Mouse (Mus musculus) small intestine, adult 2 months (tissue): ENCODE measurements around the gene Plin2. TPM values are rescaled to one million over a fixed set of nuclear protein-coding genes. Genes with fewer than 3 reads are reported as not detected.

ENCODE experiments used
- H3K27ac ChIP-seq: fragments of 200-500 bp; 2 replicates; pipeline ENCODE4 v1.5.1; 2012; ENCODE audit warnings: low read depth, low read length, control low read depth, inconsistent platforms; ENCODE audit not compliant: insufficient read depth
- H3K27me3 ChIP-seq: fragments of 200-500 bp; 2 replicates; pipeline ENCODE4 v1.6.1; 2012; ENCODE audit warnings: mild to moderate bottlenecking, moderate library complexity, low read length, inconsistent platforms; ENCODE audit not compliant: control insufficient read depth, insufficient read depth
- H3K36me3 ChIP-seq: fragments of 200-500 bp; 2 replicates; pipeline ENCODE4 v1.6.1; 2012; ENCODE audit warnings: mild to moderate bottlenecking, low read length, control low read depth, inconsistent platforms; ENCODE audit not compliant: control insufficient read depth, insufficient read depth
- H3K4me1 ChIP-seq: fragments of 200-500 bp; 2 replicates; pipeline ENCODE4 v1.6.1; 2012; ENCODE audit warnings: low read length, inconsistent platforms, mixed read lengths; ENCODE audit not compliant: control insufficient read depth, insufficient read depth, insufficient read length
- H3K4me3 ChIP-seq: fragments of 200-500 bp; 2 replicates; pipeline ENCODE4 v1.5.1; 2012; ENCODE audit warnings: low read depth, mild to moderate bottlenecking, control low read depth, inconsistent platforms, low read length, moderate library complexity
- CTCF ChIP-seq: fragments of 200-500 bp; IDR thresholded peaks from 2 replicates; pipeline ENCODE4 v1.5.1; 2012; ENCODE audit warnings: low read depth, mild to moderate bottlenecking, control low read depth, inconsistent platforms, low read length, moderate library complexity, mixed read lengths; ENCODE audit not compliant: insufficient replicate concordance, insufficient read length; ENCODE audit errors: extremely low read depth
- POLR2A ChIP-seq: fragments of 200-500 bp; IDR thresholded peaks from 2 replicates; pipeline ENCODE4 v1.6.1; 2012; ENCODE audit warnings: low read depth, mild to moderate bottlenecking, control low read depth, inconsistent platforms, low read length, moderate library complexity
- WGBS: fragments of 180-500 bp; shearing (Covaris S2); methylation state at CpG from one replicate; pipeline ENCODE4 v1.1.7; 2018; 5-methylcytosine and 5-hydroxymethylcytosine counted together
- polyA plus RNA-seq: library from polyadenylated mRNA; depleted of rRNA; stranded (reverse); fragments of >200 nt; gene quantifications from 2 replicates; pipeline ENCODE4 v1.2.3, GENCODE M21; 2012

Plin2 gene
- polyA plus RNA-seq, 1 experiment, result 119 TPM

- Histone ChIP-seq H3K27me3 (no peaks in the 10 kb centered on the region), H3K4me1 (peaks cover 24% of the 10 kb centered on the region), H3K27ac (peak overlapping the region; percentile 26; the same call in 1 of the 2 replicates), H3K4me3 (no peak overlapping the region), H3K36me3 (no peaks in the 10 kb centered on the region)
- no peak for TF ChIP-seq CTCF
- no peak for TF ChIP-seq POLR2A
- WGBS, result 5% methylated on average over 7 of the region's 7 CpGs
Observed at GRCm38 (mm10) chr4:86690194-86690593, 20.3 kb upstream of the Plin2 start.

- TF ChIP-seq POLR2A, result no peak
- peaks cover 26% of the 10 kb centered on the region for H3K4me1 ChIP-seq
- no peaks in the 10 kb centered on the region for H3K36me3 ChIP-seq
- 17% methylated on average over 10 of the region's 10 CpGs for WGBS
- no peak overlapping the region for H3K4me3 ChIP-seq
- peak overlapping the region; percentile 77 for H3K27ac ChIP-seq
- no peaks in the 10 kb centered on the region for H3K27me3 ChIP-seq
Observed at GRCm38 (mm10) chr4:86689056-86689735, 19.3 kb upstream of the Plin2 start.

- no peak for TF ChIP-seq POLR2A
- no peak for TF ChIP-seq CTCF
- peaks cover 26% of the 10 kb centered on the region for H3K4me1 ChIP-seq
- H3K27ac ChIP-seq, result no peak overlapping the region
- no peak overlapping the region for H3K4me3 ChIP-seq
- 15% methylated on average over 3 of the region's 3 CpGs for WGBS
- H3K27me3 ChIP-seq, result no peaks in the 10 kb centered on the region
- H3K36me3 ChIP-seq, result no peaks in the 10 kb centered on the region
Observed at GRCm38 (mm10) chr4:86686564-86686963, 16.7 kb upstream of the Plin2 start.

- H3K4me3 ChIP-seq, result no peak overlapping the region
- H3K36me3 ChIP-seq, result no peaks in the 10 kb centered on the region
- peaks cover 26% of the 10 kb centered on the region for H3K4me1 ChIP-seq
- H3K27me3 ChIP-seq, result no peaks in the 10 kb centered on the region
- no peak for TF ChIP-seq POLR2A
- TF ChIP-seq CTCF, result no peak
- H3K27ac ChIP-seq, result no peak overlapping the region
- WGBS, result 11% methylated on average over 2 of the region's 2 CpGs
Observed at GRCm38 (mm10) chr4:86686009-86686366, 16.1 kb upstream of the Plin2 start.

- no peaks in the 10 kb centered on the region for H3K27me3 ChIP-seq
- peaks cover 21% of the 10 kb centered on the region for H3K4me1 ChIP-seq
- WGBS, result 60% methylated on average over 11 of the region's 11 CpGs
- no peaks in the 10 kb centered on the region for H3K36me3 ChIP-seq
- H3K4me3 ChIP-seq, result no peak overlapping the region
- TF ChIP-seq POLR2A (no peak), CTCF (no peak)
- no peak overlapping the region for H3K27ac ChIP-seq
Observed at GRCm38 (mm10) chr4:86685231-86686008, 15.6 kb upstream of the Plin2 start.

- WGBS, result 78% methylated on average over 6 of the region's 6 CpGs
- TF ChIP-seq POLR2A (no peak), CTCF (no peak)
- no peak overlapping the region for H3K4me3 ChIP-seq
Observed at GRCm38 (mm10) chr4:86684806-86685205, 14.9 kb upstream of the Plin2 start.

GRCm38 (mm10) chr4:86683746-86684145 is 13.9 kb upstream of the Plin2 start:
- Histone ChIP-seq H3K27me3 (no peaks in the 10 kb centered on the region), H3K36me3 (no peaks in the 10 kb centered on the region), H3K27ac (no peak overlapping the region), H3K4me3 (no peak overlapping the region), H3K4me1 (peaks cover 11% of the 10 kb centered on the region)
- WGBS, result 95% methylated on average over 5 of the region's 5 CpGs
- TF ChIP-seq CTCF (no peak), POLR2A (no peak)

More at GRCm38 (mm10) chr4:86684806-86685205, 14.9 kb upstream of the Plin2 start:
- Histone ChIP-seq H3K27me3 (no peaks in the 10 kb centered on the region), H3K27ac (no peak overlapping the region), H3K4me1 (peaks cover 19% of the 10 kb centered on the region), H3K36me3 (no peaks in the 10 kb centered on the region)

GRCm38 (mm10) chr4:86683280-86683679 is 13.4 kb upstream of the Plin2 start:
- H3K4me3 ChIP-seq, result no peak overlapping the region
- WGBS, result 87% methylated on average over 5 of the region's 5 CpGs
- no peak for TF ChIP-seq CTCF
- no peak for TF ChIP-seq POLR2A
- no peaks in the 10 kb centered on the region for H3K36me3 ChIP-seq
- no peaks in the 10 kb centered on the region for H3K27me3 ChIP-seq
- H3K4me1 ChIP-seq, result peaks cover 11% of the 10 kb centered on the region
- H3K27ac ChIP-seq, result no peak overlapping the region
